Mouse (Mus musculus): Measurements from ENCODE around the gene Dnajc15.
"Not testable (repeated sequence)": the region's sequence is repeated elsewhere in the genome, so short reads cannot be mapped to it uniquely, and the experiment has no call there.

Dnajc15 gene

DNA sequence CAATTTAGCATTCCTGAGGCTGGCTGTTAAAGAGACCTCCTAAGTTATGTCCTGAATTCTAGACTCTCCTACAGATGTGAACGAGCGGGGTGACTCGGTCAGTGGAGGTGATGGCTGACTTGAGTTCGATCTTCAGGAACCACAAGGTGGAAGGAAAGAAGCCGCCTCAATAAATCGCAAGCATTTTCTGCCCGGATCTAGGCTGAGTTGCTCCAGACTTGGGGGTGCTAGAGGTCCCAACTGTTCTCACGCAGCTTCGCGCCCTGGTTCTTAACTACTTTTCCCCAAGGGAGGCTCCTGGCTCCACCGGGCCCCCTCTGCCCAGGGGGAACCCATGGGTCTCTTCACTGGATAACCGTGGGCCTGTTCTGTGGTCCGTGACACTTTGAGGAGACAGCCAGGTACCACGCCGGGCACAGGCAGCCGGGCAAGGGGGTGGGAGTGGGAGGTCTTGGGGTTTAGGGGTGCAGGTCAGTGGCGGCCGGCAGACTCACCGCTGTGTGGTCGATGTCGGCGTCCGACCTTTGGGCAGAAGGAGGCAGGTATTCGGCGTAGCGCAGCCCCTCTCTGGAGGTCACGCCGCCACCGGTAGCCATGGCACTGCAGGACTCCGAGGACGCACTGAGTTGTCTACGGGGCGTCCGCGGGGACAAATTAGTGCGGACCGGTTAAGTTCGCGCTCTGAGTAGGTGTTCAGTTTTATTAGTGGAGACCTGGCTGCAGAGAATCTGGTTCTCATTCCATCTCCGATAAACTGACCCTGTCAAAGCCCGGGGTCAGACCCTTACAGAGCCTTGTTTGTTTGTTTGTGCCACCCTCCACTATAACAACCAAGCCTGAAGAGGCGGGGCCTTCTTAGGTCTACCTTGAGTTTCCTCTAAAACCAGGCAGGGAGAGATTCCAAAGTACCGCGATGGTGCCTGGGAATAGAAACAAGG is at the start of gene Dnajc15:
Dnajc15 (minus strand) TSS at position 822 of the 938 bp plus-strand sequence.
- DNase-seq, result peak; percentile 85

GRCm38 (mm10) chr14:77923076-77923865 is 48.3 kb upstream of the Dnajc15 start:
- no peak for DNase-seq

- DNase-seq, result no peak
These were observed 46.7 kb upstream of the Dnajc15 start for GRCm38 (mm10) chr14:77921641-77922040.

GRCm38 (mm10) chr14:77915776-77916175 is 40.9 kb upstream of the Dnajc15 start:
- no peak for DNase-seq

- DNase-seq, result no peak
These were observed 31.7 kb upstream of the Dnajc15 start for GRCm38 (mm10) chr14:77906586-77906985.

- DNase-seq, result no peak
These were observed 30.5 kb upstream of the Dnajc15 start for GRCm38 (mm10) chr14:77905466-77905865.

DNA sequence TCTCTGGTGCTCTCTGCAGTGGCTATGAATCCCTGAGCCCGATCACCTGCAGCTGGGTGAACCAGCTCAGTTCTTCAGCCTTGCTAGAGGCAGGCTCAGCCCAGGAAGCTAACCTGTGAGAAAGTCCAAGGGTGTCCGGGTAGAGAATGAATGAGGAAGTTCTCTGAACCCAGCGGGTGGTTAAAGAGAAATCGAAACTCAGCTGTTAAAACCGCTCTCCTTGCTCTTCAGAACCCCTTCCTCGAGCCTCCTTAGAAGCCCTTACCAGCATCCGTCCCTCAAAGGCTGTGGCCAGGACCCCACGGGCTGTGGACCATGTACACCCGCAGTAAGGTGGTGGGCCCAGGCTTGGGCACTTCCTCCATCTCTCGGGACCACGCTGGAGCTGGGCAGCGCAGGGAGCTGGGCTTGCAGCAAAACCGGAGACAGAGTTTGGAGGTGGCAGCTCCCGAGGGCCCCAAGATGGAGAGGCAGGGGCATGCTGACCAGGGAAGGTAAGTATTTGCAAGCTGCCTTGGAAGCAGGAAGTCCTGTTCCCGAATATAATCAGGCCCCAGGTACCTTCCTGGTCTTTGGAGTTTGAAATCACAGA is 29.3 kb upstream of the Dnajc15 start, which contains the start of gene Epsti1:
Epsti1 (plus strand) TSS at position 69 of the 592 bp plus-strand sequence.
- DNase-seq, result no peak

DNA sequence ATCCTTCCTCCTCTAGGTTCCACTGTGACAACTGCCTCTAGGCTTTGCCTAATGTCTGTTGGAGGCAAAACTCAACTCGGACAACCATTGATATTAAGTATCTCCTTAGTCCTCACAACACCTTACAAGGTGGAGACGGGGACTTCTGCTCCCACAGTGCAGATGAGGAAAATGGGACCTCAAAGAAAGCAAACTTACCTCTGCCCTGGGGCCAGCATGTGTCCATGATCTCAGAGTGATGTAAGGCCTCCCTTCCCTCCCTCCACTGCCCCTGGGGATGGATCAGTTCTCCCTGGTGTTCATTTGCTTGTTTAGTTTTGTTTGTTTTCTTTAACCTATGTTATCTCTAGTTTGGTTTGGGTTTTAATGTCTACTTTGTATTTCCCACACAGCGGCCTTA is 27.6 kb upstream of the Dnajc15 start:
- no peak for DNase-seq

DNA sequence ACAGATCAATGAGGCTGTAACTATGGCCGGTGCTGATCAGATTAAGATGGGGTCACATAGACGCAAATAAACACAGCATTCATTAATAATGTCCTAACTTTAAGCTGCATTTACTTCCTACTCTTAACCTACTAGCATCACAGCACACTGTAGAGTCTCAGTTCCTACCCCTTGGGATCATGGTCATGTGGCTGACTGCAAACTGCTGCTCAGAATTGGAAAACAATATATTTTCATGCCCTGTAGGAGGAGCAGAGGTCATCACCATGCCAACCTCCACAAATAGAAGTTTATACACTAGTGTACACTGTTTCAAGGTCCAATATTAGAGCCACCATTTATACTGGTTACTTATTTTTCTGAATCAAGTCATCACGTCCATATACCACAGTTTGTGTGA is 21.0 kb upstream of the Dnajc15 start:
- no peak for DNase-seq

- DNase-seq, result no peak
These were observed 15.0 kb upstream of the Dnajc15 start for GRCm38 (mm10) chr14:77889911-77890310.

- no peak for DNase-seq
These were observed 12.0 kb upstream of the Dnajc15 start for GRCm38 (mm10) chr14:77886941-77887340.

DNA sequence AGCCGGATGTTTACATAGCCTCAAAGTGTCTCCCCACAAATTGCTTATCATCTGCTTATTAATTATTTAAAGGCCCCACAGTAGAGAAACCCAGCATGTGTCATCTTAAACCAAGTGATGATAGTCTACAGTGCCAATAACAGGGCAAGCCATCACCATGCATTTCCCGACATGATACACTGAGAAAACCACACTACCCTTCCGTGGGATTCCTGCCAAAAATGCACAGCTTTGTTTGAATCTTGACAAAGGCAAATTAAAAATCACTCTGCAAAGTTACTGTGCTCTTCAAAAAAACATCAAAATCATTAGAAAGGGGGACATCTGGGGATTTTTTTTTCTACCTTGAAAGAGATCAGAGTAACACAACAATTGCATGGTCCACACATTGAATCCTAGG is 11.5 kb upstream of the Dnajc15 start:
- no peak for DNase-seq

DNA sequence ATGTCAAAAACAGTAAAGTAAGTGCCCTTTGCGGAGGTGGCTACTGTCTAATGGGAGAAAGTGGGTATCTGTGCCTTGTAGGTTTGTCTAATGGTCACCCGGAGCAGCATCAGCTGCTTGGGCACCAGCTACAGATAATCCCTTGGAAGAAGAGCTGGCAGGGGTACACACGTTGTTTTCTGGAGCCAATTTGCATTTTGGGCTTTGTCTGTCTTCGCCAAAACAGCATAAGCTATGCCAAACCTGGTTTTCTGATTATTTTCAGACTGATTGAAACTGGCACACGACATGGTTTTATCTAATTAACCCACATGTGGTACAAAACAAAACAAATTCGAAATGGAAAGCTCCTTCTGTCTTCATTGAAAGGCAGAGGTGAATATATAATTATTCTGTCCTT is 7.7 kb upstream of the Dnajc15 start:
- DNase-seq, result peak; percentile 22

GRCm38 (mm10) chr14:77881998-77882397 is 7.1 kb upstream of the Dnajc15 start:
- DNase-seq, result no peak

DNA sequence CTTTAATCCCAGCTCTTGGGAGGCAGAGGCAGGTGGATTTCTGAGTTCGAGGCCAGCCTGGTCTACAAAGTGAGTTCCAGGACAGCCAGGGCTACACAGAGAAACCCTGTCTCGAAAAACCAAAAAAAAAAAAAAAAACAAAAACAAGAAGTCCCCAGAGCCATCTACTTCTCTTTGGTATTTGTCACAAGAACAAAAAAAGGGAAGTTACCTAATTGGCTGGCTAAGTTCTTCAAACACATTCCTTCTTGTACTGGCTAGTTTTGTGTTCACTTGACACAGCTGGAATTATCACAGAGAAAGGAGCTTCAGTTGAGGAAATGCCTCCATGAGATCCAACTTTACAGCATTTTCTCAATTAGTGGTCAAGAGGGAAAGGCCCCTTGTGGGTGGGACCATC is 3.0 kb upstream of the Dnajc15 start:
- DNase-seq, result not testable (repeated sequence)

- peak; percentile 18 for DNase-seq
These were observed 1.3 kb upstream of the Dnajc15 start for GRCm38 (mm10) chr14:77876199-77876598.

DNA sequence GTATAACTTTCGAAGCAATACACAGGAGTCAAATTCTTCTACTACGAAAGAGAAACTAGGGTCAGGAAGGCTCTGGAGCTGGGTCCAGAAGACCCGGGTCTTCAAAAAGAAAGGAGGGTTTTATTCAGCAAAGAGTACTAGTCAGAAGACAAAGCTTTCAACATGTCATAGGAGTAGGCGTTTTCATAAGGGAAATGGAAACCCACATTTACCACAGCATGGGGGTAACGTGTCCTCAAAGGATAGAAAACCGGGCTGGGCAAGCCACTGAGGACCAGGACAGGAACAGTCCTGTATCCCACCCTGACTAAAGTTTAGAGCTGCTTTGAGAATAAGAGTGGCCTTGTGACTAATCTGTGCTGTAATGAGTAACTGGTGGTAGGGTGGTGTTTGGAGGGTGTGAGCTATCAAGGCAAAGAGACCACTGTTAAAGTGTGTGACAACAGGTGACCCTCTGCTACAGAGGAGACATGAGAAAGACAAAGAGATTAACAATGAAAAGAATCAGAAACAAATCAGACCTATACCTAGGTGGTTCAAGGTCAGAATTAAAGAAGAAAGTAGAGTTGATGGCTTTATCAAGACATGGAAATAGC is 3.4 kb downstream of the Dnajc15 start:
- DNase-seq, result no peak

DNA sequence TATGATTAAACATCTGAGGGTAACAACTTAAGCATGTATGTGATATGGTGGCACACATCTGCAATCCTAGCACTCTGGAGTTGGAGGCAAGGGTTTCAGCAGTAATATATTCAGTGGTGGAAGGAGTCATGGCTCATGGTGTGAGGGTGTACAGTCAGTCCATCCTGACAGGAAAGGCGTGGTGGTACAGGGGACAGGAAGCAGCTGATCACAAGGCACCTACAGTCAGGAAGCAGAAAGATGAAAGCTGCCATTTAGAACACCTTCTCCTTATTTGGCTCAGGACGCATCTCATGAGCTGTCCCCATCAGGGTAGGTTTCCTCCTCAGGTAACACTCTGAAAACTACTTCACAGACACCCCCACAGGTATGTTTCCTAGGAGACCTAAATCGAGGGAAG is 4.0 kb downstream of the Dnajc15 start:
- no peak for DNase-seq

GRCm38 (mm10) chr14:77867601-77868000 is 7.3 kb downstream of the Dnajc15 start:
- DNase-seq, result no peak

- no peak for DNase-seq
These were observed 10.4 kb downstream of the Dnajc15 start for GRCm38 (mm10) chr14:77864510-77864909.

GRCm38 (mm10) chr14:77864051-77864450 is 10.9 kb downstream of the Dnajc15 start:
- DNase-seq, result no peak

GRCm38 (mm10) chr14:77860841-77861560 is 13.9 kb downstream of the Dnajc15 start:
- no peak for DNase-seq

All from cerebellum, adult 9-11 months (tissue).